Mouse (Mus musculus) adrenal gland, adult (tissue): ENCODE measurements at regions not wholly inside any gene's neighbourhood (a gene's known extent, or its start where the extent isn't known, plus 50 kb on each side); places are given as distances from the start of the nearest gene placed in this dataset.
"Not testable (repeated sequence)": the region's sequence is repeated elsewhere in the genome, so short reads cannot be mapped to it uniquely, and the experiment has no call there.

Source experiments
- DNase-seq, 2 experiments: peaks; one replicate each; pipeline ENCODE4 v3.0.0; 2022 to 2023; ENCODE audit warnings: low spot score in 1 of 2; ENCODE audit not compliant: inconsistent age in 2 of 2

DNA sequence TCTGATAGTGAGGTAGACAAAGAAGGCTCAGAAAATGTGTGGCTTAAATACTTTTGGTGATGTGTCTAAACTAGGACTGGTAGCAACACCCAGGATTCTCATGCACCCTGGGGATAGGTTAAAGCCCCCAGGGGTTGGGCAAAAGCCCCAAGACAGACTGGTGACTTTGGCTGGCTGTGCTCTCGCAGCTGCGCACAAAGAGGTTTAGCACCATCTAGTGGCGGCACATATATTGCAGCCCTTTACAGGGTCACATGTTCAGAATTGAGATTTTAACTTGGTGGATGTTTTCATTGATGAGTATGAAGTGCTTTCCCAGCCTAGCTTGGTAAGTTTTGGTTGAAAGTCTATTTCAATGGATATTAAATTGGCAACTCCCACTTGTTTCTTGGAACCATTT is 167.3 kb downstream of the Gm44 start:
- peak in 1 of 2 experiments; percentile 27 for DNase-seq

- DNase-seq, result not testable (repeated sequence)
These were observed 193.2 kb downstream of the Gm44 start for GRCm38 (mm10) chrX:91085137-91085536.
